Mouse (Mus musculus) kidney, embryonic 15.5 days (tissue): Measurements from ENCODE around the gene Tas1r2. TPM values are rescaled to one million over a fixed set of nuclear protein-coding genes. Genes with fewer than 3 reads are reported as not detected.

Source experiments
- ATAC-seq: fragments of 200-750 bp; cut with Nextera tagmentation; replicated peaks from 2 replicates; pipeline ENCODE4 v1.8.0; 2017; ENCODE audit warnings: moderate TSS enrichment; ENCODE audit not compliant: low FRiP score
- H3K27ac ChIP-seq: fragments of 300-500 bp; sonication (generic); 2 replicates; pipeline ENCODE4 v1.5.1; 2015; ENCODE audit warnings: mild to moderate bottlenecking, inconsistent platforms
- H3K27me3 ChIP-seq: fragments of 300-500 bp; sonication (generic); 2 replicates; pipeline ENCODE4 v1.6.1; 2015; ENCODE audit warnings: inconsistent platforms
- H3K36me3 ChIP-seq: fragments of 300-500 bp; sonication (generic); 2 replicates; pipeline ENCODE4 v1.6.1; 2015; ENCODE audit warnings: inconsistent platforms
- H3K4me1 ChIP-seq: fragments of 300-500 bp; sonication (generic); 2 replicates; pipeline ENCODE4 v1.6.1; 2015; ENCODE audit warnings: inconsistent platforms
- H3K4me2 ChIP-seq: fragments of 300-500 bp; sonication (generic); 2 replicates; pipeline ENCODE4 v1.6.1; 2015; ENCODE audit warnings: moderate library complexity, mild to moderate bottlenecking, inconsistent platforms
- H3K4me3 ChIP-seq: fragments of 300-500 bp; sonication (generic); replicated peaks from 2 replicates; pipeline ENCODE4 v1.5.1; 2015; ENCODE audit warnings: mild to moderate bottlenecking, inconsistent platforms
- H3K9ac ChIP-seq: fragments of 300-500 bp; sonication (generic); 2 replicates; pipeline ENCODE4 v1.6.1; 2015; ENCODE audit warnings: mild to moderate bottlenecking, inconsistent platforms
- H3K9me3 ChIP-seq: fragments of 300-500 bp; sonication (generic); replicated peaks from 2 replicates; pipeline ENCODE4 v1.6.1; 2016; ENCODE audit warnings: inconsistent platforms
- WGBS: fragments of 180-500 bp; shearing (Covaris S2); methylation state at CpG from one replicate; pipeline ENCODE4 v1.1.7; 2015; ENCODE audit warnings: mixed read lengths; 5-methylcytosine and 5-hydroxymethylcytosine counted together
- microRNA-seq: library from miRNA; unstranded; fragments of <30 nt; microRNA quantifications from one replicate; pipeline ENCODE4, GENCODE M21; 2016
- polyA plus RNA-seq: library from polyadenylated mRNA; unstranded; fragments of >200 nt; fragmentation: Nextera tagmentation; extraction: Ambion mirVana; gene quantifications from 2 replicates; pipeline ENCODE4 v1.2.1, GENCODE M21; 2015

Gene Tas1r2
- polyA plus RNA-seq, 1 experiment from 2014 or later, result not detected

GRCm38 (mm10) chr4:139715241-139715932, 62.0 kb downstream of the Tas1r2 start:
- no peak overlapping the region for H3K4me3 ChIP-seq
- H3K9me3 ChIP-seq, result no peaks in the 10 kb centered on the region
- peaks cover 10% of the 10 kb centered on the region for H3K27me3 ChIP-seq
- peaks cover 9% of the 10 kb centered on the region; the same call in 1 of the 2 replicates for H3K4me1 ChIP-seq
- peak overlapping the region; percentile 24; the same call in 1 of the 2 replicates for H3K27ac ChIP-seq
- 36% methylated on average over 13 of the region's 13 CpGs for WGBS
- H3K4me2 ChIP-seq, result no peak overlapping the region
- H3K36me3 ChIP-seq, result no peaks in the 10 kb centered on the region
- ATAC-seq, result 0 out of 2 replicates have a peak, but pooled peaks have one; percentile 29
- no peak overlapping the region for H3K9ac ChIP-seq

GRCm38 (mm10) chr4:139716477-139717169, 63.3 kb downstream of the Tas1r2 start:
- ATAC-seq, result no peak
- no peaks in the 10 kb centered on the region for H3K36me3 ChIP-seq
- no peak overlapping the region for H3K4me2 ChIP-seq
- 83% methylated on average over 10 of the region's 10 CpGs for WGBS
- 0 out of 2 replicates have a peak, but pooled peaks cover 7% of the 10 kb centered on the region for H3K4me1 ChIP-seq
- H3K27me3 ChIP-seq, result peaks cover 5% of the 10 kb centered on the region; the same call in 1 of the 2 replicates
- H3K27ac ChIP-seq, result no peak overlapping the region
- H3K4me3 ChIP-seq, result no peak overlapping the region
- no peaks in the 10 kb centered on the region for H3K9me3 ChIP-seq
- no peak overlapping the region for H3K9ac ChIP-seq

GRCm38 (mm10) chr4:139718978-139719377, 65.6 kb downstream of the Tas1r2 start:
- no peak for ATAC-seq
- 77% methylated on average over 5 of the region's 5 CpGs for WGBS
- Histone ChIP-seq H3K4me3 (no peak overlapping the region), H3K4me1 (0 out of 2 replicates have a peak, but pooled peaks cover 7% of the 10 kb centered on the region), H3K4me2 (no peak overlapping the region), H3K36me3 (no peaks in the 10 kb centered on the region), H3K27ac (no peak overlapping the region), H3K27me3 (no peaks in the 10 kb centered on the region; the same call in 1 of the 2 replicates), H3K9me3 (no peaks in the 10 kb centered on the region), H3K9ac (no peak overlapping the region)

Small RNA genes within 50 kb of the gene (microRNA-seq; reads per million reads assigned to microRNA genes)
- gene Mir7020, result not detected

Other genes with a start within 250 kb of the Tas1r2 start
- 4.3 and 4.8 TPM in 2 replicates for gene Iffo2, start 123.0 kb upstream of the Tas1r2 start, polyA plus RNA-seq
- gene Gm21969, start 50.4 kb upstream of the Tas1r2 start, polyA plus RNA-seq, result not detected in 2 replicates
- gene Aldh4a1, start 30.7 kb upstream of the Tas1r2 start, polyA plus RNA-seq, result 80.5 and 85.0 TPM in 2 replicates
- gene Pax7, start 180.0 kb downstream of the Tas1r2 start, polyA plus RNA-seq, result 0.05 and 0.10 TPM in 2 replicates